Mouse (Mus musculus) cerebellum, postnatal 14 days (tissue): ENCODE measurements at regions not wholly inside any gene's neighbourhood (a gene's known extent, or its start where the extent isn't known, plus 50 kb on each side); places are given as distances from the start of the nearest gene placed in this dataset.

ENCODE experiments used
- DNase-seq, 2 experiments: peaks; one replicate each; pipeline ENCODE4 v3.0.0; 2021; ENCODE audit warnings: mixed read lengths in 2 of 2

DNA sequence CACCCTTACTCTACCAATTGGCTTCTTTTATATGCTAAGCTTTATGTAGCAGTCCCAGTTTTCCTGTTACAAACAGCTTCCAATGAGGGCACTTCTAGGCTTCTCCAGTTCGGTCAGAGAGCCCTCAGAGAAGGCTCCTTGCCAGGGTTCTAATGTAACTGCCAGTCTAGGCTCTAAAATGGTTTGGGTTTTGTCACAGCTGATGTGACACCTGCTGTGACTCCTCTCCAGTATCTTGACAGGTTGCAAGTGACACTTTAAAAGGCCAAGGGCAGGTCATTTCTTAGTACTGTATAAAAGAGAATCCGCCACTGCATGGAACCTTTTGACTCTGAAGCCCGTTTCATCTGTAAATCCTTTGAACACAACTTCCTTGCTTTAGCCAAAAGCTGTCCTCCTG is 54.0 kb upstream of the Nedd9 start:
- no peak for DNase-seq

DNA sequence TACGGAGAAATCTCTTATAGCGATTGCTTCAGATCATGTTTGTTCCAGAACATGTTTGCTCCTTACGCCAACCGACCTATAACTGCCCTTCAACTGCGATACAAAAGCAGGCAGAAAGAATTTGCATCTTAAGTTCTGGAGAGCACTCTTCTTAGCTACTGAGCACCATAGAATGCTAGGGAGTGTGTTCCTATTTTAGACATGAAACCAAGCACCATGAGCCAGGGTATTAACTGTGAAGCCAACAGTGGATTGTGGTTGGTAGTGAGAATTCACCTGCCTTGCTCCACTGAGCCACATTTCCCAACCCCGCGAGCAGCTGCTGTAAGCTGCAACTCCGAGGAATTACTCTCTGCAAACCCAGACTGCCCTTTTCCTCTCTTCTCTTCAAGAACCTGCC is 58.9 kb upstream of the Nedd9 start:
- DNase-seq: no peak

DNA sequence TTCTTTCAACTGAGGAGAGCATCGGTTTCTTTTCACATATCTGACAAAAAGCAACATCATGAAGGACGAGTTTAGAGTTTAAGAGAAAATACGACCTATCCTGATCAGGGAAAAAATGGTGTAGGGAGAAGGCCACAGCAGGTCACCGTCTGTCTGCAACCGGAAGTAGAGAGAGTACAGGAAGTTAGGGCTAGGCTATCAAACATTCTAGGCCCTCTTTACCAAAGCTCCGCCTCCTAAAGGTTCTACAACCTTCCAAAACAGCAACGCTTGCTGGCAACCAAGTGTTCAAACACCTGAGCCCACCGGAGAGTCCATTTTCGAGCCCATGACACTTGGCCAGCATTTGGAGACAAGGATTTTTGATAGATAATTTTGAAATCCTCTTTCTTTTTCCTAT is 59.2 kb upstream of the Tmem170b start:
- DNase-seq: no peak

DNA sequence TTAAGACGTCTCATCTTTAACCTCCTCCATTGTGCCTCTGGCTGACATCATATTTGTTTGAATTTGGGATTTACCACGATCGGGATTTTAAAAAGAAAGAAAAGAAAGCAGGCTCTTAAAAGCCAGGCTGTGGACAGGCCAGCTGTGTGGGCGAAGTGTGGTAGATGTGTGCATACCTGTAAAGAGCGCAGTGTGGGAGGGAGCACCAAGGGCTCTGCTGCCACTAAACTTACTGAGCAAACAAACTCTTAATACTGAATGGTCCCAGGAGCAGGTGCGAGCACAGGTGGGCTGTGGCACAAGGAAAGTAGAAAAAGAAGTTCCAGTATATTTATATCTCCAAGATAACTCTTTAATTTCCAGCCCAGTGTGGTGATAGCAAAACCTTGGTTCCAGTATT is 56.4 kb upstream of the Tmem170b start:
- DNase-seq: no peak

DNA sequence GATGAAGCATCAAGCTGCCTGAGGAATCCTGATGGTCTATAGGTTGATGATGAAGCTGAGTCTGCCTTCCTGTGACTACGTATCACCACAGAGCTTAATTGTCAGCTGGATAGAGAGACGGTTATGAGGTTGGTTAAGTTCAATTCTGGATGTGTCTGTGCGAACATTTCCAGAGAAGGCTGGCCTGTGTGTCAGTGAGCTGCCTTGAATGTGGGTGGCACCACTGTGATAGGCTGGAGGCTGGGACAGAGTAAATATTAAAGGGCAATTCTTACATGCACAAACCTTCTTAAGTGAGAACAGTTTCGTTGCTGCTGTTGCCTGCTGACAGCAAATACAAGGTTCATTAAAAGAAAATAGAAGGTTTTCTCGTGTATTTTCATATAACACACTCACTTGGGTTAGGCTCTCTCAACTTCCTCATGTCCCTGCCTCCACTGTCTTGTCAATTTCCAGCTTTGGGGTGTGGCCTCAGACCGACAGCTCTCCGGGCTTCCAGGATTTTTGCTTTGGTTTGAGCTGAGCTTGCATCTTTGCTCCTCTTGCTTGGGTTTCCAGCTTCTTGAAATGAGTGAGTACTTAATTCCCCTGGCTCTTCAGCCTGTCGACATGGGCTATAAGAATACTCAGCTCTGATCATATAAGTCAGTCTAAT is 55.3 kb upstream of the Tmem170b start:
- DNase-seq: no peak

DNA sequence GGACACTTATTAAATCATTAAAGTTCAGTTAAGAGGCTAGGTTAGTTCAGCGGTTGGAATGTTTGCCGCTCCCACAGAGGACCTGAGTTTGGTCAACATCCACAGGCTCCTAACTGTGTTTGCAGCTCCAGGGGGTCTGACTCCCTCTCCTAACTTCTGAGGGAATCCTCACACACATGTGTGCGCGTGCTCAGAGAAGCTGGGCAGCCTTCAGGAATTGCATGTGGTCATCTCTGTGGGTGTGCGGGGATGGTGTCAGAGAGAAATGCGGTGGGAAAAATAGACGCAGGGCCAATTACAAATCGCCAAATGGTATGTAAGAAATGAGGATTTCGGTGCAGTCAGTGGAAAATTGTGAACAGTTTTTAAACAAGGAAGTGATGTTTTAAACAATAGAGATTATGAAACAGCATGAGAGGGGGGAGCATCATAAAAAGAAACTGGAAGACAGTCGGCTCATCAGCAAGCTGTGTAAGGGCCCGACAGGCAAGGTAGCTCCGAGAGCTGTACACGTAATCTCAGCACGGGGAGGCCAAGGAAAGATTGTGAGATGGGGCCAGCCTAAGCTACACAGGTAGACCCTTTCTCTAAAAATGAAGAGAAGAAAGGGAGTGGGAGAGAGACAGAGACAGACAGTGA is 53.9 kb upstream of the Tmem170b start:
- peak in 1 of 2 experiments; percentile 3 for DNase-seq

DNA sequence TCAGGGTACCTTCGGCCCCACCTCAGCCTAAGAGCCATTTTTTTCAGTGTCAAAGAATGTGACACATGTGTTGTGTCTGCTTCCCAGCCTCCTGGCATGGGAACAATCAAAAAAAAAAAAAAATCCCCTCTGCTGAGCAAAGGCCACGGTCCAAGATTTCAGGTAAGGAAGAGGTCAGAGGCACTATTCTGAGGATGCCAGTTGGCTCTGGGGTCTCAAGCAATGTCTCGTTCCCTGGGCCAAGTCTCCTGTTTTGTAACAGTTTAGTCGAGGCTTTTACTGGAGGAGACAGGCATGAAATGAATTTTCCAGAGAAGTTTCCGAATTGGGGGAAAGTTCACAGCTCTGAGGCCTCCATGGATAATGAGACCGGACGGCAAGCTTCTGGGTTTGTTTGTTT is 51.3 kb upstream of the Tmem170b start:
- no peak for DNase-seq
